Mouse (Mus musculus): ENCODE data around the gene Tmem53. TPM values are rescaled to one million over a fixed set of nuclear protein-coding genes. Genes with fewer than 3 reads are reported as not detected.

Tmem53 gene
- polyA plus RNA-seq, 1 experiment from 2014 or later, result 8.0 TPM

- H3K4me2 ChIP-seq (ENCODE audit: low read length), result no peak overlapping the region
- H3K9me3 ChIP-seq (replicated peaks; ENCODE audit: control insufficient read depth, low read length), result no peaks in the 10 kb centered on the region
- no peak for ATAC-seq
- no peaks in the 10 kb centered on the region for H3K4me1 ChIP-seq (ENCODE audit: control insufficient read depth, insufficient read depth, low read length)
- H3K9ac ChIP-seq (ENCODE audit: low read length), result no peak overlapping the region
- no peak overlapping the region for H3K27ac ChIP-seq (ENCODE audit: low read depth, low read length)
- WGBS, result 53% methylated on average over 4 of the region's 4 CpGs
- no peaks in the 10 kb centered on the region for H3K36me3 ChIP-seq (ENCODE audit: control insufficient read depth, insufficient read depth, low read length)
- no peak overlapping the region for H3K4me3 ChIP-seq (ENCODE audit: low read depth, low read length)
- DNase-seq (ENCODE audit: low spot score), result peak; percentile 43
- H3K27me3 ChIP-seq (replicated peaks; ENCODE audit: control insufficient read depth, insufficient read depth, low read length), result no peaks in the 10 kb centered on the region
Measured at GRCm38 (mm10) chr4:117235822-117236221, 15.9 kb upstream of the Tmem53 start.

DNA sequence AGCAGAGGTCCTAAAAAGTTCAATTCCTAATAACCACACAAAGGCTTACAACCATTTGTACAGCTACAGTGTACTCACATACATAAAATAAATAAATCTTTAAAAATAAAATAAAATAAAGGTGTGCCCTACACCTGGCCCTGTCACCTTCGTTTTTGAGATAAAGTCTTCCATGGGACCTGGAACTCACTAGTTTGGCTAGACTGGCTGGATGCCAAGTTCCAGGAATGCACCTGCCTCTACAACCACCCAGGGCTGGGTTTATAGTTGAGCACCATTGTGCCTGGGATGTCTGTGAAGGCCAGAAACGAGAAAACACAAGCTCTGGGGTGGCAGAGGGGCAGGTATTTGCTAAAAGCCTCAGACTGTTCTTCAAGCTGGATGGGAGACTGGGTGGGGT, 12.6 kb upstream of the Tmem53 start:
- no peaks in the 10 kb centered on the region for H3K27me3 ChIP-seq (replicated peaks; ENCODE audit: control insufficient read depth, insufficient read depth, low read length)
- no peaks in the 10 kb centered on the region for H3K36me3 ChIP-seq (ENCODE audit: control insufficient read depth, insufficient read depth, low read length)
- no peak for DNase-seq (ENCODE audit: low spot score)
- H3K4me2 ChIP-seq (ENCODE audit: low read length), result no peak overlapping the region
- H3K4me3 ChIP-seq (ENCODE audit: low read depth, low read length), result no peak overlapping the region
- no peaks in the 10 kb centered on the region for H3K4me1 ChIP-seq (ENCODE audit: control insufficient read depth, insufficient read depth, low read length)
- H3K9ac ChIP-seq (ENCODE audit: low read length), result no peak overlapping the region
- WGBS, result 54% methylated on average over 2 of the region's 2 CpGs
- ATAC-seq, result no peak
- H3K9me3 ChIP-seq (replicated peaks; ENCODE audit: control insufficient read depth, low read length), result no peaks in the 10 kb centered on the region
- no peak overlapping the region for H3K27ac ChIP-seq (ENCODE audit: low read depth, low read length)

- H3K9me3 ChIP-seq (replicated peaks; ENCODE audit: control insufficient read depth, low read length), result no peaks in the 10 kb centered on the region
- no peaks in the 10 kb centered on the region for H3K27me3 ChIP-seq (replicated peaks; ENCODE audit: control insufficient read depth, insufficient read depth, low read length)
- no peak overlapping the region for H3K27ac ChIP-seq (ENCODE audit: low read depth, low read length)
- peak; percentile 61 for DNase-seq (ENCODE audit: low spot score)
- no peak overlapping the region for H3K4me2 ChIP-seq (ENCODE audit: low read length)
- ATAC-seq, result no peak
- H3K36me3 ChIP-seq (ENCODE audit: control insufficient read depth, insufficient read depth, low read length), result no peaks in the 10 kb centered on the region
- no peaks in the 10 kb centered on the region for H3K4me1 ChIP-seq (ENCODE audit: control insufficient read depth, insufficient read depth, low read length)
- H3K4me3 ChIP-seq (ENCODE audit: low read depth, low read length), result no peak overlapping the region
- no peak overlapping the region for H3K9ac ChIP-seq (ENCODE audit: low read length)
- WGBS, result 62% methylated on average over 6 of the region's 6 CpGs
Measured at GRCm38 (mm10) chr4:117240867-117241266, 10.9 kb upstream of the Tmem53 start.

DNA sequence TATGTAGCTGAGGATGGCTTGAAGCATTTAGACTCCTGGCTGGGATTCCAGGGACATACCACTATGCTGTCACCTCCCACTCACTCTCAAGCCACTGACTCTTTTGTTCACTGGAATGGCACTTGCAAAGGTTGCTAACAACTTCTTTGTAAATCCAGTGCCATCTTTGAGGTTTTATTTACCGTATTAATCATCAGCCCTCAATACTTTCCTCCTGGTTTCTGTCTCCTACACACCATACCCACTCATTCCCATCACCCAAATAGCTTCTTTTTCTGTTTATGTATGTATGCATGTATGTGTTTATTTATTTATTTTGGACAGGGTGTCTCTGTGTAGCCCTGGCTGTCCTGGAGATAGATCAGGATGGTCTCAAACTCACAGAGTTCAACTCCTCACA, 769 bp upstream of the Tmem53 start:
- ATAC-seq (no peak), DNase-seq (ENCODE audit: low spot score) (no peak)
- Histone ChIP-seq H3K27ac (ENCODE audit: low read depth, low read length) (no peak overlapping the region), H3K27me3 (replicated peaks; ENCODE audit: control insufficient read depth, insufficient read depth, low read length) (no peaks in the 10 kb centered on the region), H3K36me3 (ENCODE audit: control insufficient read depth, insufficient read depth, low read length) (no peaks in the 10 kb centered on the region), H3K4me2 (ENCODE audit: low read length) (no peak overlapping the region), H3K9ac (ENCODE audit: low read length) (no peak overlapping the region), H3K4me1 (ENCODE audit: control insufficient read depth, insufficient read depth, low read length) (peaks cover 5% of the 10 kb centered on the region), H3K4me3 (ENCODE audit: low read depth, low read length) (peak overlapping the region; percentile 49; the same call in 1 of the 2 replicates), H3K9me3 (replicated peaks; ENCODE audit: control insufficient read depth, low read length) (no peaks in the 10 kb centered on the region)
- 78% methylated on average over 1 of the region's 1 CpGs for WGBS

GRCm38 (mm10) chr4:117252351-117252750, 600 bp downstream of the Tmem53 start:
- Histone ChIP-seq H3K36me3 (ENCODE audit: control insufficient read depth, insufficient read depth, low read length) (no peaks in the 10 kb centered on the region), H3K9ac (ENCODE audit: low read length) (peak overlapping the region; percentile 63), H3K4me1 (ENCODE audit: control insufficient read depth, insufficient read depth, low read length) (peaks cover 5% of the 10 kb centered on the region), H3K27me3 (replicated peaks; ENCODE audit: control insufficient read depth, insufficient read depth, low read length) (no peaks in the 10 kb centered on the region), H3K4me3 (ENCODE audit: low read depth, low read length) (peak overlapping the region; percentile 49), H3K9me3 (replicated peaks; ENCODE audit: control insufficient read depth, low read length) (no peaks in the 10 kb centered on the region), H3K4me2 (ENCODE audit: low read length) (peak overlapping the region; percentile 63), H3K27ac (ENCODE audit: low read depth, low read length) (peak overlapping the region; percentile 40; the same call in 1 of the 2 replicates)
- DNase-seq (ENCODE audit: low spot score) (no peak), ATAC-seq (peak; percentile 47)
- WGBS, result 23% methylated on average over 5 of the region's 5 CpGs

DNA sequence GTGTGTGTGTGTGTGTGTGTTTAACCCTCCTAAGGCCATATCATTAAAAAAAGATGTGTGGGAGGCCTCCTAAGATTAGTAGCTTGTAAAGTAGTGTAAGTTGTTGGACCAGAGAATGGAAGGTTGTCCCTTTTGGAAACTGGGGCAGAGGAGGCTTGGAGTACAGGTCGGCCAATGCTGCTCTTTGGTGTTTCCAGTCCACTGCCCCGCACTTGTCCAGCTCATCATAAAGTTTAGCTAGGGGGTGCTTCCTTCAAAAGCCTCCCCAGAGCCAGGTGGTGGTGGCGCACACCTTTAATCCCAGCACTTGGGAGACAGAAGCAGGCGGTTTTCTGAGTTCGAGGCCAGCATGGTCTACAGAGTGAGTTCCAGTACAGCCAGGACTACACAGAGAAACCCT, 1.0 kb downstream of the Tmem53 start:
- no peak for ATAC-seq
- Histone ChIP-seq H3K36me3 (ENCODE audit: control insufficient read depth, insufficient read depth, low read length) (no peaks in the 10 kb centered on the region), H3K4me2 (ENCODE audit: low read length) (peak overlapping the region; percentile 63), H3K4me3 (ENCODE audit: low read depth, low read length) (peak overlapping the region; percentile 49; the same call in 1 of the 2 replicates), H3K4me1 (ENCODE audit: control insufficient read depth, insufficient read depth, low read length) (peaks cover 5% of the 10 kb centered on the region), H3K27ac (ENCODE audit: low read depth, low read length) (no peak overlapping the region), H3K27me3 (replicated peaks; ENCODE audit: control insufficient read depth, insufficient read depth, low read length) (no peaks in the 10 kb centered on the region), H3K9ac (ENCODE audit: low read length) (no peak overlapping the region; the same call in 1 of the 2 replicates), H3K9me3 (replicated peaks; ENCODE audit: control insufficient read depth, low read length) (no peaks in the 10 kb centered on the region)
- no peak for DNase-seq (ENCODE audit: low spot score)
- WGBS, result 85% methylated on average over 5 of the region's 5 CpGs

- no peaks in the 10 kb centered on the region for H3K9me3 ChIP-seq (replicated peaks; ENCODE audit: control insufficient read depth, low read length)
- no peak overlapping the region for H3K9ac ChIP-seq (ENCODE audit: low read length)
- no peaks in the 10 kb centered on the region for H3K36me3 ChIP-seq (ENCODE audit: control insufficient read depth, insufficient read depth, low read length)
- no peak overlapping the region for H3K4me3 ChIP-seq (ENCODE audit: low read depth, low read length)
- DNase-seq (ENCODE audit: low spot score), result no peak
- 74% methylated on average over 12 of the region's 12 CpGs for WGBS
- H3K4me1 ChIP-seq (ENCODE audit: control insufficient read depth, insufficient read depth, low read length), result peaks cover 5% of the 10 kb centered on the region
- H3K4me2 ChIP-seq (ENCODE audit: low read length), result no peak overlapping the region
- no peaks in the 10 kb centered on the region for H3K27me3 ChIP-seq (replicated peaks; ENCODE audit: control insufficient read depth, insufficient read depth, low read length)
- no peak for ATAC-seq
- H3K27ac ChIP-seq (ENCODE audit: low read depth, low read length), result no peak overlapping the region
Measured at GRCm38 (mm10) chr4:117253218-117254016, 1.7 kb downstream of the Tmem53 start.

DNA sequence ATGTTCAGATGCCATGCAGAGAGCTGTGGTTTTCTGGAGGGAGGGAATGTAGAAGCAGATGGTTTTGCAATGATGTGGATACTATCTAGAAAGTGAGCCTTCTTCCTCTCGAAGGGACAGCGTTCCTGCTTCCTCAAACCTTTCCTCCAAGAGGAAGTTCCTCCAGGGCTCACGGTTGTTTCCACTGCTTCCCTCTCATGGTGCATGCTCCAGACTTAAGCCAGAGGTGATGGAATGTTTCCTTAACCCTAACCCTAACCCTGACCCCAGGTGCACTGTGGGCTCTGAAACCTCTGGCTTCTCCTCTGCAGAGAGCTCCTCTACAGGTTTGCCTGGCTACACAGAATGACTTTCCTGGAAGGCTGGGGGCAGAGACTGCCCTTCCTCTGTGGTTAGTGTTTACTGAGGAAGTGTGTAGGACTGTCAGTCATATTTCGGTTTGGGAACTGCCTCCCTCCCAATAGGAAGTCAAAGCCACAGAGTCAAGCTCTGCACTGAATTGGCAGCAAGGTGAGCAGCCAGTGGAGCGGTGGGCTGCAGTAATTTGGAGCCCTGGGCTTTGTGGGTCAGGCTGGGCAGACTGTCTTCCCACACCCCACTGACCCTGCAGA, 2.4 kb downstream of the Tmem53 start:
- ATAC-seq (no peak), DNase-seq (ENCODE audit: low spot score) (no peak)
- Histone ChIP-seq H3K4me3 (ENCODE audit: low read depth, low read length) (no peak overlapping the region), H3K27me3 (replicated peaks; ENCODE audit: control insufficient read depth, insufficient read depth, low read length) (no peaks in the 10 kb centered on the region), H3K9me3 (replicated peaks; ENCODE audit: control insufficient read depth, low read length) (no peaks in the 10 kb centered on the region), H3K4me2 (ENCODE audit: low read length) (no peak overlapping the region), H3K9ac (ENCODE audit: low read length) (no peak overlapping the region), H3K4me1 (ENCODE audit: control insufficient read depth, insufficient read depth, low read length) (peaks cover 5% of the 10 kb centered on the region), H3K36me3 (ENCODE audit: control insufficient read depth, insufficient read depth, low read length) (no peaks in the 10 kb centered on the region), H3K27ac (ENCODE audit: low read depth, low read length) (no peak overlapping the region)
- 71% methylated on average over 5 of the region's 5 CpGs for WGBS

GRCm38 (mm10) chr4:117254672-117255071, 2.9 kb downstream of the Tmem53 start:
- 42% methylated on average over 6 of the region's 6 CpGs for WGBS

More at GRCm38 (mm10) chr4:117254672-117255071, 2.9 kb downstream of the Tmem53 start:
- Histone ChIP-seq H3K27me3 (replicated peaks; ENCODE audit: control insufficient read depth, insufficient read depth, low read length) (no peaks in the 10 kb centered on the region), H3K9me3 (replicated peaks; ENCODE audit: control insufficient read depth, low read length) (no peaks in the 10 kb centered on the region), H3K27ac (ENCODE audit: low read depth, low read length) (no peak overlapping the region), H3K4me2 (ENCODE audit: low read length) (no peak overlapping the region), H3K4me3 (ENCODE audit: low read depth, low read length) (no peak overlapping the region), H3K36me3 (ENCODE audit: control insufficient read depth, insufficient read depth, low read length) (no peaks in the 10 kb centered on the region), H3K4me1 (ENCODE audit: control insufficient read depth, insufficient read depth, low read length) (peaks cover 5% of the 10 kb centered on the region), H3K9ac (ENCODE audit: low read length) (no peak overlapping the region)
- ATAC-seq (no peak), DNase-seq (ENCODE audit: low spot score) (no peak)

Measured in forebrain, embryonic 14.5 days (tissue).